Mouse (Mus musculus) B cell, adult 2 months (primary cell): ENCODE results near the gene Rtn3.
"Not testable (repeated sequence)": the region's sequence is repeated elsewhere in the genome, so short reads cannot be mapped to it uniquely, and the experiment has no call there.

Experiments
- DNase-seq, 2 experiments: peaks; one replicate each; pipeline ENCODE4 v3.0.0; 2022

The Rtn3 gene

DNA sequence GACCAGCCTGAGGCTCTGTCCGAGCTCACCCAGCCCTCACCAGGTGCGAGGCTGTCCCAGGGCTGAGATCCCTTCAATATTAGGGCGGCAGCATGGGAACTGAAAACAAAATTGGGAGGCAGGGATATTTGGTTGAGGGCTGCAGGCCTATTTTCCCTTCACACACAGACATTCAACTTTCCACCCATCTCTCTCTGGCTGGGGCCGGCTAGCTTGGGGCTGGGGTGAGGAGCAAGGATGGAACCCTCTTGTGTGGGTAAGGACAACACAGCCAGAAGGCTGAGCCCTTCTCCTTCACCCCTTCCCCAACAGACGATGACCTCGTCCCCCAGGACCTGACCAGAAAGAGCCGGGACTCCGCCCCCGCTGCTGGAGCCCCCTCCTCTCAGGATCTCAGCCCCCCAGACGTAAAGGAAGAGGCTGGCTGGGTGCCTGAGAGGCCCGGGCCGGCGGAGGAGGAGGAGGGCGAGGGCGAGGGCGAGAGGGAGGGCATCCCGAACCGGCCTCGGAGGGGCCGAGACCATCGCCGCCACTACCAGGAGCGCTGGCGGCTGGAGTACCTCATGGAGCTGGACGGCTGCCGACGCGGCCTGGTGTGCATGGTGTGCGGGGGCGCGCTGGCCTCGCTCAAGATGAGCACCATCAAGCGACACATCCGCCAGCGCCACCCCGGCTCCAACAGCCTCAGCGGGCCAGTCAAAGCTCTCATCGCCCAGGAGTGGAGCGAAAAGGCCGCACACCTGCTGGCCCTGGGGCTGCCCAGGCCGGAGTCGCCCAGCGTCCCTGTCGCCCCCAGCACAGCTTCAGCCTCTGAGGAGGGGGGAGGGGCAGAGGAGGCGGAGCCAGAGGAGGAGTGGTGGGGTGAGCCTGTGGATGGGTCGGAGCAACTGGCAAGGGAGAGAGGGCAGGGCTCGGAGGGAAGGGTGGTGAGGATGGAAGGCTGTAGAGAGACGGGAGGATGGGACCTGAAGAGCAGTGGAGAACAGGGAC lies 61.2 kb downstream of the Rtn3 start:
- no peak for DNase-seq

GRCm38 (mm10) chr19:7420841-7421601 lies 62.1 kb downstream of the Rtn3 start:
- no peak for DNase-seq

- DNase-seq, result no peak
These were observed 63.0 kb downstream of the Rtn3 start for GRCm38 (mm10) chr19:7420108-7420507.

DNA sequence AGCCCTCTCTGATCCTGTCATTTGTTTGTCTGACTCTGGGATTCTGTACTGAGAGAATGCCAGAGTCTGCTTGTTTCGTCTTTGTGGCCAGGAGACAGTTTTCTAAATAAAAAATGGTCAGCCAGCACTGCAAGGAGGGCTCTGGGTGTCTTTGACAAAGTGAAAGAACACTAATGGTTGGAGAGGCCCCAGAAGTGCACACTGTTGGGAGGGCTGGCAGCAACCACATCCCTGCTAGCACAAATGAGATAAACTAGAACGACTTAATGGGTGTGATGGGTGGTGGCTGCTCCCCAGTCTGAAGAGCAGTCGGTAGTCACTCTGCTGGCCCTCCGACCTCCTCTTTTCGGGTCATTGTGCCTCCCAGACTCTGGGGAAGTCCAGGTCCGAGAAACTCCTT lies 63.9 kb downstream of the Rtn3 start:
- DNase-seq, result no peak

DNA sequence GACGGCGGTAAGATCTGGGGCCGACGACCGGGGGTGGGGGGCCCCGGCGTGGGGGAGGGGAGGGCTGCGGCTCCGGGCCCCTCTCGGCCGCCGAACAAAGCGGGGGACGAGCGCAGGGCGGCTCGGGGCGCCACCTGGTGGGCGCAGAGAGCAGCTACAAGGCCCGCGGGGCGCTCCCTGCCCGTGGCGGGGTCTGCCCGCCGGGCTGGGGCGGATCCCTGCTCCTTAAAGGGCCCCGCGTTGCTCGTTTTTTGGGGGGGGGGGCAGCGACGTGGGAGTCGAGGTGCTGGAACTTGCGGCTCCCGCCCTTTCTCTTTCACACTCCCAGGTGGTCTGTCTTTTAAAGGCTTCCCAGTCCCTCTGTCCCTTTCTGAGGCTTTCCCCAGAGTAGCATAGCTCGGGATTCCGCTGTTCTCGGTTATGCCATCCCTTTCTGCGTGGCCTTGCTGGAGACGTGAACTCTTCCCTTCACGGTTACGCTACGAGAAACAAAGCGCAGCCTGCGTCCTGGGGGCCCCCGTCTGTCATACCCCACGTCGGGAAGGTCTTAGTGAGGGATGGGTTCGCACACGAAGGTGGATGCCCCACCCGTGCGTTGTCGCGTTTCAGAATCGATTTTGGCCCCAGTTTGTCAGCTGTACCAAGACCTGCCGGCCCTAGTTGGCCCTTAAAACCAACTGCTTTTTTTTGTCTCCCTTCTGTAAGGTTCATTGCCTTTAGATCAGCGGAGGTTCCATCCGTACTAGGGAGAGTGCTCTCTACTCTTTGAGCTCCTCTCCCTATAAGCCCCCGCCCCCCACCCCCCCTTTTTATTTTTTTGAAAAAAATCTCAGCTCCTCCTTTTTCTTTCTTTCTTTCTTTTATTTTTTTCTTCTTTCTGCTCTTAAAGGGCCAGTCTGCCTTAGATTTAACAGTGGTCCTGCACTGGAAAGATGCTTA lies 64.9 kb downstream of the Rtn3 start:
- peak; percentile 85 to 90 for DNase-seq

- DNase-seq, result peak; percentile 58 to 60
These were observed 66.0 kb downstream of the Rtn3 start, which contains the start of gene 2700081O15Rik for GRCm38 (mm10) chr19:7416834-7417735. 2700081O15Rik (plus strand) TSS chr19:7417625.

- no peak for DNase-seq
These were observed 66.9 kb downstream of the Rtn3 start for GRCm38 (mm10) chr19:7415916-7416833.

- no peak for DNase-seq
These were observed 70.7 kb downstream of the Rtn3 start for GRCm38 (mm10) chr19:7412361-7412760.

- DNase-seq, result no peak
These were observed 78.4 kb downstream of the Rtn3 start for GRCm38 (mm10) chr19:7404623-7405229.

DNA sequence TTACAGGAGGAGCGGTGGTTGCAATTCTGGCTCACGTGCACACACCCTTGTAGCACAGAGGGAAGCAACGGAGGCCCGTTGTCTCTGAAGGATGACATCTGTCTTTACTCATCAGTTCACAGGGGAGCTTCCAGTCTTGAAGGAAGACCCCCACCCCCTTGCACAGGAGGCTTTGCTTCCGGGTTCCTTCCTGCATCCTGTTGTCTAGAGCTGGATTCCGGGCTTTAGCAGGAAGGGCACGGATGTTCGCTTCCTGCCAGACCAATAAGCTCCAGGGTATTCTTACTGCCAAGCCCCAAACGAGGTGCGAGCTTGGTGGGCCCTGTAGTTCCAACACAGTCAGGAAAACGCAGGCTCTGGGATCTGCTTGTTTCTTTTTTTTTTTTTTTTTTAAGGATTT lies 82.4 kb downstream of the Rtn3 start:
- no peak for DNase-seq

DNA sequence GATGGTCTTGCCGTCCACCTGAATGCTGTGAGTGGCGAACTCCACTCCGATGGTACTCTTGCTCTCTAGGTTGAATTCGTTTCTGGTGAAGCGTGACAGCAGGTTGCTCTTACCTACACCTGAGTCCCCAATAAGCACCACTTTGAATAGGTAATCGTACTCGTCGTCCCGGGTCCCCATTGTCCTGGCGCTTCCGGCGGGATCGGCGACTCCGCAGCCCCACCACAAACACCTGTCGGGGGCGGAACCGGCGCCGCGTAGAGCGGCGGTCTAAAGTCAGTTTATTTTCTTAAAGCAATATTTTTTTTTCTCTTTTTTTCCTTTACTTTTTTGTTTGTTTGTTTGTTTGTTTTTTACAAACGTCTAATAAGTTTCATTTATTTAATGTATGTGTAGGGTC lies 84.2 kb downstream of the Rtn3 start:
- not testable (repeated sequence) for DNase-seq

DNA sequence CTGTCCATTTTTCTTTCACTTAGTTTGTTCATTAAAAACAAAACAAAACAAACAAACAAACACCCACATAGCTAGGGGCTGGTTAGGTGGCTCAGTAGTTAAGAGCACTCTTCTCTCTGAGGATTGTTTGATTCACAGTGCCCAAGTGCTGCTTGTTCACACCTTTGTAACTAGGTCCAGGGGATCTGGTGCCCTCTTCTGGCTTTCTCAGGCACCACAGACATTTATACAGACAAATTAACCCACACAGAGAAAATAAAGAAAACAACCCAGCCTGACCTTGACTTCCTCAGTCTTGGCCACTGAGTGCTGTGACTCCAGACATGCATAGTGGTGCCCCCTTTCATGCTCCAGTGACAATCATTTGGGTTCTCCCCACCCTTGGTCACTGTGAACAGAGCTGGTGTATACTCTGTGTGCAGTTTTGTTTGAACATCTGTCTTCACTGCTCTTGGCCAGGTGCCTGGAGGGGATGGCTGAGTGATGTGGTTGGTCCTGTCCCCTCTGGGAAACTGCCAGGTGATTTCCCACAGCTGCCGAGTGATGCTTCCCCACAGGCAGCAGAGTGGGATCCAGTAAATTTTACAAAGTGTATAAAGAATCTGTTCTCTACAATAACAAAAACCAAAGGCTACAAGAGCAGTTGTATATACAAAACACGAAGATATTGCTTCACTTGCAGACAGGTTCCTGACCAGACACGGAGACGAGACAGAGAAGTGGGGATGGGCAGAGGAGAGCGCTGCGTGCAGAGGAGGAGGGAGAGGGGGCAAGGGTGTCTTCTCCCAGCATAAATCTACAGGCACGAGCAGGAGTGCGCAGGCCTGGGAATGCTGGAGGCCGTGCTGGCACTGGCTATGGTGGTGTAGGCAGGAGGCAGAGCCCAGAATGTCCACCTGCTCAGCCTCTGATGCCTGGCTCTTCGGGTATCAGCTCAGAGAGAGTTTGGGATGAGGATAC lies 85.9 kb downstream of the Rtn3 start:
- peak; percentile 31 to 36 for DNase-seq

GRCm38 (mm10) chr19:7388488-7388887 lies 94.6 kb downstream of the Rtn3 start:
- DNase-seq, result no peak

DNA sequence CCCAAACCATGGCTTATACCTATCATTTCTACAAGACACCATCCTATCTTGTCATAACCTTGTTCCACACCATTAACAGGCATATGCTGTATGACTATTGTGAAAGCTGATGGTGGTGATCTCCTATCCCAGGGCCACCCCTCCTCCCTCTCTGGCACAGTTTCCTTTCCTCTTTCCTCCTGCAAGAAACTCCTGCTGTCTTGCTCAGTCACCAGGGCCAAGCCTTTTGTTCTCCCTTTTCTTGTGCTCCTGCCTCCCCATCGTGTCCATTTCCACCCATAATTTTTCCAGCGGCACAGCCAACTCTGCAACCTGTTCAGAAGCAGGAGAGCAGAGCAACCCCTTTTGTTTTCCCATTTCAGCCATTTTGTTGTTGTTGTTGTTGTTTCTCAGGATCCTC lies 97.0 kb downstream of the Rtn3 start:
- no peak for DNase-seq

- DNase-seq, result peak; percentile 99
These were observed 99.9 kb downstream of the Rtn3 start, which contains the start of gene Spindoc for GRCm38 (mm10) chr19:7382903-7383865. Spindoc (minus strand) TSS chr19:7382994.

GRCm38 (mm10) chr19:7382248-7382902 lies 100.7 kb downstream of the Rtn3 start:
- peak; percentile 59 for DNase-seq

GRCm38 (mm10) chr19:7381906-7382247 lies 101.2 kb downstream of the Rtn3 start:
- no peak for DNase-seq
